Mouse (Mus musculus): Measurements from ENCODE around the gene Fundc1. TPM values are rescaled to one million over a fixed set of nuclear protein-coding genes. Genes with fewer than 3 reads are reported as not detected.

Fundc1 gene
- 20.9 and 26.0 TPM in 2 replicates for total RNA-seq (2017)

DNA sequence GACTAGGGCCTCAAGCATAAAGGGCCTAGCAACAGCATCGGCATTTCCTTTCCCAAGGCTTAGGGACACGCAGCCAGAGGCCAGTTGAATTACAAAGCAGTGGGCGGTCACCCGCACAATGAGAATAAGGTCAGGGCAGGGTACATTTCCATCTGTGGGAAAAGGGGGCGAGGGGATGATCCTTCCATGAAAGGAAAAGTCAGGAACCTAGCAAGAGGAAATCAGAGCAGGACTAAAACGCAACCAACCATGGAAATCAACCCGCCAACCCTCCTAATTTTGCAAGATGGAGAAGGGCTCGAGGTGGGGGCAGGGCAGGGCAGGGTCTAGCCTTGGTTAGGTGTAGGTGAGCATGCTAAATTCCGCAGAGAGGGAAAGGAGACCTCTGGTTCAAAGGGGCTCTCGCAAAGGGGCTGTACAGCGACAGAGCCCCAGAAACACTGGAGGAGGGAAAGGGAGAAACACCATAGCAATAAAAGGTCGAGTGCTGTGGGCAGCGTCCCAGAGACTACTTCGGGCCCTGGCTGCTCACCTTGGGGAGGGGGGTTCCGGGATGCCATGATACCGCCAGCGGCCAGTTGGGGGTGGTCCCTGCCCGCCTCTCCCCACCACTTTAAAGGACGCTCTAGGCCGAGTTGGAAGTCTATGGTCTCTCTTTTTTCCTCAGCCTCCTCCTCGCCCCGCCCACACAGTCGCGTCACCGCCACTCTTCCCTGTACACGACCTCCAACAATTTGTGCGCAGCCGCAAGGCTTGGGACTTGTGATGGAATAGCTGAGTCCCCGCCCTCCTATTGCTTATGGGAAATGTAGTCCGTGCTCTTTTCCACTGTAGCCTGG is at the start of gene Fundc1:
Gene Fundc1 (minus strand): TSS at position 705 of the 839 bp plus-strand sequence.
- ATAC-seq (ENCODE audit: extremely low read depth, insufficient number of reproducible peaks, low FRiP score, poor library complexity, severe bottlenecking) = peak; percentile 100

DNA sequence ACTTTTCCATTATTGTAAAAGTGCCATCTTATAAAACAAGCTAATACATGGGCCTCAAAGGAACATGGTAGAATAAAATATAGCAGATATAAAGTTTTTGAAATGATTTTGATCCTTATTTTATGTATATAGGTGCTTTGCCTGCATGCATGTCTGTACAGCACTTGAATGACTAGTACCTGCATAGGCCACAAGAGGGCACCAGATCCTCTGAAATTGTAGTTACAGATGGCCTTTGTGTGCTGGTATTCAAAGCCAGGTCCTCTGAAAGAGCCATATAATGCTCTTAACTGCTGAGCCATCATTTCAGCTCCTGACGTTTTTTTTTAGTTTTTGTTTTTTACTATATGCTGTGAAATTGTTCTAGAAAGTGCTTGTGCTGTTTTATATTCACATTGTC is 39.1 kb upstream of the Fundc1 start:
- ATAC-seq (ENCODE audit: extremely low read depth, insufficient number of reproducible peaks, low FRiP score, poor library complexity, severe bottlenecking) = no peak

DNA sequence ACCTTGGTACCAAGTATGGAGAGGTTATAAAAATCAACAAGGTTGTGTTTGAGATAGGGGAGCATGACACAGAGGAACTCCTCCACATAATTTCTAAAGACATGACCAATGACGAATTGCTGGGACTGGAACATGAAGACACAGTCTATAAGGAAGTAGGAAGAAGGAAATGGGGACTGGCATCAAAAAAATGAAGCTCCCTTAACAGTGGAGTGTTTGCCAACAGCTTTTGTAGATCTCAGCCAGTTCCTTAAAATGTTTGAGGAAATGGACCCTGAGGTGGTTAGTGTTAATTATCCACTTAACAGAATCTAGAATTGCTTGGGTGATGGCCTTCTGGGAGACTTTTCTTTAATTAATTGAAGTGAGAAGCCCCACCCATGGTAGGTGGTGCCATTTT is 36.6 kb upstream of the Fundc1 start:
- no peak for ATAC-seq (ENCODE audit: extremely low read depth, insufficient number of reproducible peaks, low FRiP score, poor library complexity, severe bottlenecking)

DNA sequence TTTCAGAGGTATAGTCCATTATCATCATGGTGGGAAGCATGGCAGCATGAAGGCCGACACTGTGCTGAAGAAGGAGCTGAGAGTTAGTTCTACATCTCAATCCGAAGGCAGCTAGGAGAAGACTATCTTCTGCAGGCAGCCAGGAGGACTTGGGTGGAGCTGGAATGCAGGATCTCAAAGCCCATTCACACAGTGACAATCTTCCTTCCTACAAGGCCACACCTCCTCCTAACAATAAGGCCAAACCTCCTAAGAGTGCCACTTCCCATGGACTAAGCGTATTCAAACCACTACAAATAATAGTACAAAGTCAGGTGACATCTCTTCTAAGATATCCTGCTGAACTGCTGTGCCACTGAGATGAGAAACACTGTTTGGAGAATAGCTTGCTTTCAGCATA is 35.5 kb upstream of the Fundc1 start:
- ATAC-seq (ENCODE audit: extremely low read depth, insufficient number of reproducible peaks, low FRiP score, poor library complexity, severe bottlenecking) = no peak

DNA sequence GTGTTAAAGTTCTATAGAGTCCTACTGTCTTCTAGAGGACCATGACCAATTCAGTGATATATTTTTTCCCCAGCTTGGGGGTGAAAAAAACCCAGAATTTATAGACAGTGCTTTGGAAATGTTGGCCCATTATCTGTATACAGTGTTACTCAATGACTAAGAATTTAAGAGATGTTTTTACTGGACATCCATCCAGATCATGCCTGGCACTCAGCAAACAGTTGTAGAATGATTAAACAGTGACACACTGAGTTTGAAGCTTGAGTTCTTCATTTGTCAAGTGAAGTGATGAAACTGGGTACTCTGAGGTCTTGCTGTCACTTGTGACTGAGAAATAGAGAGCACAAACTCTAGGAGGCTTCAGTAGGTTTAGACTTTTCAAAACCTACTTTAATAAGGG is 21.2 kb upstream of the Fundc1 start:
- ATAC-seq (ENCODE audit: extremely low read depth, insufficient number of reproducible peaks, low FRiP score, poor library complexity, severe bottlenecking) = no peak

DNA sequence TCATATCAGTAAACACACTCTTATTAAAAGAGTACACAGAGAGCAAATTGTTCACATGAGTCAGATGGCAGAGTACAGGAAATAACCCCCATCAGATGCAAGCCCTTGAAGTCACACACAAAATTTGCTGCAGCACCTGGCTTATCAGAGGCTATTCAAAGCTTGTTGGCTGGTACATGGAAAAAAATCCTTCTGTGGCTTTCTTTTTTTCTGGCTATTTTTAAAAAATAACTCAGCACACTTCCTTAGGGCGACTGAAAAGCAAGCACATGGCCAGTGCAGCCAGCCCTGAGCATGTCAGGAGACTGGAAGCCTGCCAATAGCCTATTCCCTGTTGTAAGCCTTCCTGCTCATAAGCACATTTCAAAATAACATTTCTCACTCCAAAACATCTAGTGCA is 18.6 kb upstream of the Fundc1 start:
- no peak for ATAC-seq (ENCODE audit: extremely low read depth, insufficient number of reproducible peaks, low FRiP score, poor library complexity, severe bottlenecking)

DNA sequence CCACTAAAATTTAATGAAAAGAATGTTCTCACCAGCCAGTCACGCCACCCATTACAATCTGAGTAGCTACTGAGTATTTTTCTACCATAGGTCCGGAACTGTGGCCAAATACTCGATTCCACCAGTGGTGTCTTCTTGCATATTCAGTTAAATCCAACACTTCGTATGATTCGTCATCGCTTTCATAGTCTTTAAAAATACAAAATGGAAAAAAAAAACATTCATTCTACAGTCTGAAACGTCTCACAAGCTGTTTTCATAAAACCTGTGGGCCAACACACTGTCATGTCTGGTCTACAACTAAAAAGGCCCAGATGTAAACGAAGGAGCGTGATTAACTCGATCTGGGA is 879 bp downstream of the Fundc1 start:
- ATAC-seq (ENCODE audit: extremely low read depth, insufficient number of reproducible peaks, low FRiP score, poor library complexity, severe bottlenecking) = no peak

DNA sequence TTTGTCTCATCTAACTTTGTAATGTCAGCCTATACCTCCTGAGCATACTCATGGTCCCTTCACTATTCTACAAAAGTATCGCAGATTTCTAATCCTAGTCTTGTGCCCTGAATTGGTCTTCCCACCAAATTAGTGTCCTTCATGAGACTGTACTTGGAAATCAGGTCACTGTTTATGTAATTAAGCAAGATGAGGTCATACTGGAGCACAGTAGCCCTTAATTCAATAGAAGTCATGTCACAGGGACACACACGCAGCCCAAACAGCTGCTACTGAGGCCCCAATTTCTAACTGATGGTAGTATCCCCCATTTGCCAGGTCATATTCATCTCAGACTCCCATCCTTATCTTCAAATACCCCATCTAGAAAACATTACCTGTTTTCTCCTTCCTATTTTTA is 3.5 kb downstream of the Fundc1 start:
- ATAC-seq (ENCODE audit: extremely low read depth, insufficient number of reproducible peaks, low FRiP score, poor library complexity, severe bottlenecking) = no peak

DNA sequence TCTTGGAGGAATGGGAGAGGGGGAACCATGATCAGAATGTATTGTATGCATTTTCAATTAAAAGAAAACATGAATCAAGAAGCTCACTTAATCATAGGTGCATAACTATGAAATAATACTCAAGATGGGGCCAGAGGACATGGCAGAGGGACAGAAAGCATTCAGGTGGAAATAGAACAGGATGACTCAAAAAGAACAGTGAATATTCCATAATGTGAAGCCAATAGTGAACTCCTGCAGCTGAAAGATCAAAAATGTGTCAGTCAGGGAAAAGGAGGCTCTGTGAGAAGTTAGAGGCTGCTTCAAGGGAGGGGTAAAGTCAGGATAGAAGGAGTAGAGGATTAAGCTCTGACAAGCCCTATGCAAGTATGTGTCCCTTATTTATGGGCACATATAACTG is 6.4 kb downstream of the Fundc1 start:
- no peak for ATAC-seq (ENCODE audit: extremely low read depth, insufficient number of reproducible peaks, low FRiP score, poor library complexity, severe bottlenecking)

DNA sequence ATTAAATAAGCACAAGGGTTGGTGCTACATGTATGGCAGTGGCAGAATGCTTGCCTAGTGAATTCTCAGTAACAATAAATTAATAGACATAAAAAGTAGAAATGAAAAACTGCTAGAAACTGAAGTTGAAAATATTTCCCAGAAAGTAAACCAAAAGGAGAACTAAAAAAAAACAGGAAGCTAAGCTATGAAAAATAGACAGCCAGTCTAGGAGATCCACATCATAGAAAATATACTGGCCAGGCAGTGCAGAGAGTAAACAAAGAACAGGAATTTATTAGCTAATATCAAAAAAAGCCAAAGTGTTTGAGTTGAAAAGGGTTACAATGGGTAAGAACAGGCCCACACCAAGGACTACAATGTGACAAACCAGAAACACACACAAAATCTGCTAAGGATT is 7.4 kb downstream of the Fundc1 start:
- no peak for ATAC-seq (ENCODE audit: extremely low read depth, insufficient number of reproducible peaks, low FRiP score, poor library complexity, severe bottlenecking)

DNA sequence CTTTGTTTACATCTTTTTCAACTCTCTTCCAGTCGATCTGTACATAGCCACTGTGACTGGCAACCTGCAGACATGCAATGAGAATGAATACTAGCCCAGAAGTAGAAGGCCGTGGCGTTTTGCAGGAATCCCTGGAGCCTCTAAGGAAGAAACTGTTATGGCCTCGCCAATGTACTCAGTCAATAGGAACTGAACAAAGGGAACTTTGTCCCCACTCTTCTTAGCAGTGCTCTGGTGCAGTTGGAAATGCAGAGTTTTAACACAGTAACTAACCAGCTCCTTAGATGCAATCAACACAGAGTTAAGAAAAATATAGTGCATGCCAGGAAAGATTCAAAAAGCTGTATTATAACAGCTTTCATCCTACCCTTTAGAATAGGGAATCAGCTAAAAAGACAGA is 13.4 kb downstream of the Fundc1 start:
- no peak for ATAC-seq (ENCODE audit: extremely low read depth, insufficient number of reproducible peaks, low FRiP score, poor library complexity, severe bottlenecking)

DNA sequence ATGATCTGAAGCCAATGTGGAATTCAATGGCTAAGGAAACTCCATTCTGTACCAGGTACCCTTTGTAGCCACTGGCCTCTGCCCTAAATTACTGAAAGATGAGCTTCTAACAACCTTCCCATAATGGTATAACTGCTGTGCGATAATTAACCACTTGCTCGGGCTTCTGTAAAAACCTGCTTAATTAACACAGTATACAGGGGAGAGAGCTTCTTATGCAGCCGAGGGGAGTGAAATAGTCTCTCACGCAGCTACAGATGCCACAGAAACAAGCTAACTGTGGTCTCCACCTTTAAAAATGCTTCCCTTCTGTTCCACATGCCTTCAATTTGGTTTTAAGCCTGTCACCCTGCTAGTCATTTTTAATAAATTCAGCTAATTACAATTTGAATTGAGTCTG is 17.6 kb downstream of the Fundc1 start:
- ATAC-seq (ENCODE audit: extremely low read depth, insufficient number of reproducible peaks, low FRiP score, poor library complexity, severe bottlenecking) = no peak

DNA sequence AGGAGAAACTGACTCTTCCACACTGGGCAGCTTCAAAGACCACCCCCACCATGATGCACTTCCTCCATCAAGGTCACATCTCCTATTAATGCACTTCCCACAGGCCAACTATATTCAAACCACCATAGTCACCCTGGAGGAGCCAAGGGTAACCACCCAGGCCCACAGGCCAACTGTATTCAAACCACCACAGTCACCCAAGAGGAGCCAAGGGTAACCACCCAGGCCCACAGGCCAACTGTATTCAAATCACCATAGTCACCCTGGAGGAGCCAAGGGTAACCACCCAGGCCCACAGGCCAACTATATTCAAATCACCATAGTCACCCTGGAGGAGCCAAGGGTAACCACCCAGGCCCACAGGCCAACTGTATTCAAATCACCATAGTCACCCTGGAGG is 20.5 kb downstream of the Fundc1 start:
- ATAC-seq (ENCODE audit: extremely low read depth, insufficient number of reproducible peaks, low FRiP score, poor library complexity, severe bottlenecking) = peak; percentile 44; the same call in 1 of the 2 replicates

DNA sequence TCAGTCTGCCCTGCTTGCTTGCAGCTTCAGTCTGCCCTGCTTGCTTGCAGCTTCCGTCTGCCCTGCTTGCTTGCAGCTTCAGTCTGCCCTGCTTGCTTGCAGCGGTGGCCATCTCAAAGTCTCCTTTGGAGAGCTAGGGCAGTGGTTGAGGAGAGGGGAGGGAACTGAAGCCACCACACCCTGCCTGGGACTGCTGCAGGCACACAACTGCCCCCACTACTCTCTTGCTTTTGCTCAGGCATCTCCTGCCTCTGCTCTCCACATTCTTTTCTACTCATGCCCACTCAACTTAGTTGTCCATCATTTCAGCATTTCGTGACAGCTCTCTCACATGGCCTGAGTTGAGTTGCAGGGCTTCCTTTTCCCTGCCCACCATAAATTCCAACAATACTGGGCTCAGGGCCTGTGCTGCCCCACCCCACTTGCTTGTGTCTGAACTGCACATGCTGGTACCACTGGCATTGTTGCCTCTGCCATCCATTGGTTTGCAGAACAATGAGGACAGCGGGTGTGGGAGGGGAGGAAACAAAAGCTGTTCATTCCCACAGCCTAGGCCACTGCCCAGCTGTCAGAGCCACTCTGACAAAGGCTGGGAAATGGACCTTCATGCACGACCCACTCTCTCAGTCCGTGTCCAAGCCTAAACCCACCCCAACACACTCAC is 24.9 kb downstream of the Fundc1 start:
- ATAC-seq (ENCODE audit: extremely low read depth, insufficient number of reproducible peaks, low FRiP score, poor library complexity, severe bottlenecking) = no peak

DNA sequence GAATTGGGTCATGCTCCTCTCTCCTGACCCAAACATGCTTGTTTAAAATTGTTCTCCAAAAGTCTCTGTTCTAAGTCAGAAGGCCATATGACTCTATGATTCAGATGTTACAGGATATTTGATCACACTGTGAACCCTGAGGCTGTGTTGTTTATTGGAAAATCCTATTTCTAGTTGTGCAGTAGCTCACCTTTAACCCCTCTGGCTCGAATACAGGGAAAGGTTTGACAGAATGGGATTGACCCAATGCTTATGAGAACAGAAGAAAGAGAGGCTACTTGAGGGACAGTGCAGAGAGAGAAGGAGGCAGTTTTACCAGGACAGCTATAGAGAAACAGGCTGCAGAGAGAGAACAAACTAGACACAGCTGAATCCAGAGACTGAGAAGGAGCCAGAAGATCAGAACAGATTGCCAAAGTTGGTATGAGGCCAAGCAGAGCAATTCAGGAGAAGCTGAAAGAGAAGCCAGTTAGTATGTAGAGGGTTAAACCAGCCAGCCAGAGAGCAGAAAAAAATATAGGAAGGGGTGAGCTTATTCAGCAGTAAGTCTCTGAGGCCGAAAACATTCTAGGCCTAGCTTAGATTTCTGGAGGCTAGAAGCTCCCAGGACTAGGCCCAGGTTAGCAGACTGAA is 27.1 kb downstream of the Fundc1 start:
- ATAC-seq (ENCODE audit: extremely low read depth, insufficient number of reproducible peaks, low FRiP score, poor library complexity, severe bottlenecking) = no peak

DNA sequence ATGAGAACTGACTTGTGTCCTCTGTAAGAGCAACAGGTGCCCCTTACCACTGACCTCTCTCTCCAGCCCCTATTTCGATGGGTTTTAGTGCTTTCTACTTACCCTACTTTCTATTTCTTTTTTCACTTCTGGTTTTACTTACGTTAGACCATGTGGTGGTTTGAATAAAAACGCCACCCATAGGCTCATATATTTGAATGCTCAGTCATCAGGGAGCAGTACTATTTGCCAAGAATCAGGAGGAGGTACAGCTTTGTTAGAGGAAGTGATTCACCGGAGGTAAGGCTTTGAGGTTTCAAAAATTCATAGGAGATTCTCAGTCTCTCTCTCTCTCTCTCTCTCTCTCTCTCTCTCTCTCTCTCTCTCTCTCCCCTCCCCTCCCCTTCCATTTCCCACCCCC is 34.4 kb downstream of the Fundc1 start:
- ATAC-seq (ENCODE audit: extremely low read depth, insufficient number of reproducible peaks, low FRiP score, poor library complexity, severe bottlenecking) = peak; percentile 69; the same call in 1 of the 2 replicates

DNA sequence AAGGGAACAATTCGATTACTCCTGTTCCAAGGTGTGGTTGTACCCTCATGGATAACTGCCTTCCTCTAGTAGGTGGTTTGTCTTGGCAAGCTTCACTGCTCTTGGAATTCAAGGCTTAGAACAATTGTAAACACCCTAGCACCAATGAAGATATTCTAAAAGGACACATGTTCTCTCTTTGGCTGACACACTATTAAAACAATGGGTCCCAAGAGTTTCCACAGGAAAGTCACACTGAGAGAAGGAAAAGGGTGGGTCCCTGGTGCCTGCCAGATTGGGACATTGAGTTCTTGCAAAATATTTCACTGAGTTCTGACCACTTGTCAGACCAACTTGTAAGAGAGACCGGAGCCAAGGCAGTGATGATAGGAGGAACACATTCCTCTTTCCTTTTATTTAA is 45.1 kb downstream of the Fundc1 start:
- ATAC-seq (ENCODE audit: extremely low read depth, insufficient number of reproducible peaks, low FRiP score, poor library complexity, severe bottlenecking) = no peak

DNA sequence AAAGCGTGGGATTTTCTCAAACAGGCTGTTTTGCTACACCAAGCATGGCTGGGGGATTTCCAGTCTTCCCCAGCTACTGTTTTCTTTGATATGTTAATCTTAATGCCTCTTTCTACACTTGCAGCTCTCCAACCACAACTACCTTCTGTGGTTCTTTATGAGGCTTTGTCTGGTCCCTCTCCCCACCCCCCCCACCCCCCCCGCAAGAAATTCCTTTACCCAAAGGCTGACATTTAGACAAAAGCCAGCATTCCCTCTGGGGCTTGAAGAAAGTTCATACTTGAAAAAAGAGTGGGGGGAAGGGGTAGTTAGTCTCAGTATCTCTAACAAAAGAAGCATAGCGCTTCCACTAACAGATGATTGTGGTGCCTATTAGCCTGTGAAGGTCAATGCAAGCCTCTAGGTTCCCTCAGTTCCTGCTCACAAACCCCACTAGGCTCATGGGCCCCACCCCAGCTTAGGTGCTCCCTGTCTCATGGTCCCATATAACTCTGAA is 50.9 kb downstream of the Fundc1 start:
- no peak for ATAC-seq (ENCODE audit: extremely low read depth, insufficient number of reproducible peaks, low FRiP score, poor library complexity, severe bottlenecking)

DNA sequence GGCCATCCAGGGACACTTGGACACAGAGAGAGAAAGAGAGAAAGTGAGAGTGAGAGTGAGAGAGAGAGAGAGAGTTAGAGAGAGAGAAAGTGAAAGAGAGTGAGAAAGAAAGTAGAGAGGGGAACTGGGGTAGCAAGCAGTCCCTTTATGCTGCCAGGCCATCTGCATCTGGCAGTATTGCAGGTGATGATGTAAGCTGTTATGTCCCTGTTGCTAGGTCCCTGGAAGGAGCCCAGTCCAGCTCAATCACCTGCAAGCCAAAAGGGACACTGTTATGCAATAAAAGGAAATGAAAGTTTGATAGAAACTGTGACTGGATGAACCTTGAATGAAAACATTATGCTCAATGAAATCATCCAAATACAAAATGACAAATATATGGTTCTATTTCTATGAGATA is 52.0 kb downstream of the Fundc1 start:
- ATAC-seq (ENCODE audit: extremely low read depth, insufficient number of reproducible peaks, low FRiP score, poor library complexity, severe bottlenecking) = peak; percentile 41; the same call in 1 of the 2 replicates

DNA sequence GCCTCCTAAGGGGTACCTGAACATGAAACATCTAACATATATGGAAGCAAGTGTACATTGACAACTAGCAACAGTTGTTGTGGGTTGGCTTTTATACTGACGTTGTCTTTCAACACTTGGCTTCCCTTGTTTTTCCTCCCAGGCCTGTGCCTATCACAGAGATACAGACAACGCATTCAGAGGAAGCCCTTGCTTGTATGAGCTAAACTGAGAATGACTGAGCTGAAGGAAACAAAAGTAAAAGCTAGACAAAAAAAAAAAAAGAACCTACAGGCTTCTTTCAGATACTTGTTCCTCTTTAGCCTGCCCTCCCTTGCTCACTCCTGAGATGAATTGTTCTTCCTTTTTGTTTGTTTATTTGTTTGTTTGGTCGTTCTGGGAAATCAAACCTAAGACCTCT is 58.1 kb downstream of the Fundc1 start:
- no peak for ATAC-seq (ENCODE audit: extremely low read depth, insufficient number of reproducible peaks, low FRiP score, poor library complexity, severe bottlenecking)
